Mouse (Mus musculus): Measurements from ENCODE around the gene Slco2a1. TPM values are rescaled to one million over a fixed set of nuclear protein-coding genes. Genes with fewer than 3 reads are reported as not detected.

Gene Slco2a1
- polyA plus RNA-seq, 1 experiment from 2014 or later, result 1.2 TPM

DNA sequence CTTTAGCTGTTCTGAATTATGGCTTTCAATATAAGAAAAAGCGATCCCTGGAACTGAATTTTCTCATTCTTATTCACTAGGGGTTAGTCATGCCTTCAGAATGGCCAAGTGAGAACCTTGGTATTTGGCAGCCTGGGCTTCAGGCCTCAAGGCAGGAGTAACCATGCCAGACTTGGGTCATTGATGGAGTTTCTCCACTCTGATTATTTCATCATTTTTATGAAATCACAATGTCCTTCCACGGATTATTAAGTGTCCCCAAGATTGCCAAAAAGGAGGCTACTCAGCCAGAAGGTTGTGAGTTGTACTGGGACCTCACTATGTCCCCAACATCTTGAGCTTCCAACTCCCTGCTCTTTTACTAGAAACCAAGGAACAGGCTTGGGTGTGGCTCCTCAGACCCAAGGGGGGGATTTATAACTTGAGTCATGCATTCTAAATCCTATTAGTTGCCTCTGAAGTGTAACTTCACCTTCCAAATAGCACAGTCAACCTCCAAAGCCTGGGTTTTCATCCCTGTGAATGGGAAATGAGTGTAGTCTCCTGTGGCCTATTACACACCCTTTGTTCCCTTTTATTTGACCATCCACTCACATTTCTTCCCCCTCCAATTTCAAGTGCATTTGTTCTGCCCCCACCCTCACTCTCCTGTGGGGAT lies 16.0 kb upstream of the Slco2a1 start:
- Histone ChIP-seq H3K27ac (no peak overlapping the region), H3K9ac (no peak overlapping the region), H3K4me2 (no peak overlapping the region), H3K27me3 (no peaks in the 10 kb centered on the region), H3K4me1 (replicated peaks) (peaks cover 4% of the 10 kb centered on the region; the same call in 1 of the 2 replicates), H3K4me3 (no peak overlapping the region), H3K36me3 (no peaks in the 10 kb centered on the region), H3K9me3 (no peaks in the 10 kb centered on the region)
- 90% methylated on average over 2 of the region's 2 CpGs for WGBS
- ATAC-seq (ENCODE audit: low FRiP score), result no peak

GRCm38 (mm10) chr9:102975887-102976286 lies 12.6 kb upstream of the Slco2a1 start:
- Histone ChIP-seq H3K9me3 (no peaks in the 10 kb centered on the region), H3K9ac (no peak overlapping the region), H3K27me3 (no peaks in the 10 kb centered on the region), H3K4me1 (replicated peaks) (peaks cover 4% of the 10 kb centered on the region; the same call in 1 of the 2 replicates), H3K4me2 (no peak overlapping the region), H3K4me3 (no peak overlapping the region), H3K36me3 (no peaks in the 10 kb centered on the region), H3K27ac (no peak overlapping the region)
- ATAC-seq (ENCODE audit: low FRiP score), result no peak
- 83% methylated on average over 2 of the region's 2 CpGs for WGBS

DNA sequence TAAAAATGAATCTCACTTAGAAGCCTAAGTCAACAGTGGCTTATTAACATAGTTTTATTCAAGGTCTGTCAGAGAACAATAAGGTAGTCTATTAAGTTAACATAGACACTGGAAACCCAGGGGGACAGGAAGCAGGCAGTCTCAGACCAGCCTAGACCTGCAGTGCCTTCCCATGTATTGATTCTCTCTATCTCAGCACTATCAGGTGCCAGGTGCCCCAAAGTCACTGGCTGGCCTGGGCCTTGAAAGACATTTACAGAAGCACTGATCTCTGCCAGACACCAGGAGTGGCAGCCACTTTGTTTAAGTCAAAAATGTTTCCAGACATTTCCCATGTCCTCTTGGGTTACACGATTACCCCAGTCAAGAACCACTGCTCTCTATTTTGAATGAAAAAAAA lies 11.4 kb upstream of the Slco2a1 start:
- no peaks in the 10 kb centered on the region for H3K27me3 ChIP-seq
- WGBS, result 92% methylated on average over 1 of the region's 1 CpGs
- ATAC-seq (ENCODE audit: low FRiP score), result no peak

DNA sequence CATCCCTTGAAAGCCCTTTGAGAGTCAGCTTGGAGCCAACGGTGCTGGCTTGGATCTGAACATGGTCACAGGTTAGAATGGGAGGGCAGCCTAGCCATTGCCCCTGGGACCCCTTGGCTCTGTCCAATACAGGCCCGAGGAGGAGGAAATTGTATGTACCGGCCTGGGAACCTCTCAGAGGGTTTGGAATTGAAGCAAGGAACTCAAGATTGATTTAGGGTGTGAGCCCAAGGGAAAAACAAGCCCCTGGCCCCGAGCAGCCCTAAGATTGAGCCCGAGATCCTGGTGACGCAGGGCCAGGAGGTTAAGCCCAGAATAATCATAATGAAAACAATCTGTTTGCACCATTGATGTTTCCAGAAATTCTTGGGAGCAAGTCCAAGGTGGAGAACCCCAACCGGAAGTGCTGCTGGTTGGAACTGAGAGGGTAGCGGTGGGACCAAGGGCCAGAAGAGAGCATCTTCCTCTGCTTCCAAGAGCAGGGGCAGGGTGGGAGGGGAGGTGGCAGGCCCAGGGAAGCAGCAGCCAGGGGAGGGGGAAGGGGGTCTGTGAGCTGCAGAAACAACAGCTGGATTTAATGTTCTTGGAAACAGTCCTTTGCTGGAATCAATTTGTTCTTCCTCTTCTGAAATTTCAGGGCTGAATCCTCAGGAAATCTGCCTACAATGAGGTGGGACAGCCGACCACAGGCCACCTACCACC lies 10.6 kb upstream of the Slco2a1 start:
- Histone ChIP-seq H3K9me3 (no peaks in the 10 kb centered on the region), H3K9ac (no peak overlapping the region), H3K27ac (no peak overlapping the region), H3K36me3 (no peaks in the 10 kb centered on the region), H3K4me2 (no peak overlapping the region), H3K4me1 (replicated peaks) (peaks cover 4% of the 10 kb centered on the region; the same call in 1 of the 2 replicates), H3K4me3 (no peak overlapping the region), H3K27me3 (no peaks in the 10 kb centered on the region)
- 81% methylated on average over 9 of the region's 9 CpGs for WGBS
- ATAC-seq (ENCODE audit: low FRiP score), result no peak

More for the DNA sequence above, 11.4 kb upstream of the Slco2a1 start:
- H3K4me2 ChIP-seq, result no peak overlapping the region
- peaks cover 4% of the 10 kb centered on the region; the same call in 1 of the 2 replicates for H3K4me1 ChIP-seq (replicated peaks)
- H3K27ac ChIP-seq, result no peak overlapping the region
- H3K36me3 ChIP-seq, result no peaks in the 10 kb centered on the region
- H3K4me3 ChIP-seq, result no peak overlapping the region
- H3K9me3 ChIP-seq, result no peaks in the 10 kb centered on the region
- no peak overlapping the region for H3K9ac ChIP-seq

DNA sequence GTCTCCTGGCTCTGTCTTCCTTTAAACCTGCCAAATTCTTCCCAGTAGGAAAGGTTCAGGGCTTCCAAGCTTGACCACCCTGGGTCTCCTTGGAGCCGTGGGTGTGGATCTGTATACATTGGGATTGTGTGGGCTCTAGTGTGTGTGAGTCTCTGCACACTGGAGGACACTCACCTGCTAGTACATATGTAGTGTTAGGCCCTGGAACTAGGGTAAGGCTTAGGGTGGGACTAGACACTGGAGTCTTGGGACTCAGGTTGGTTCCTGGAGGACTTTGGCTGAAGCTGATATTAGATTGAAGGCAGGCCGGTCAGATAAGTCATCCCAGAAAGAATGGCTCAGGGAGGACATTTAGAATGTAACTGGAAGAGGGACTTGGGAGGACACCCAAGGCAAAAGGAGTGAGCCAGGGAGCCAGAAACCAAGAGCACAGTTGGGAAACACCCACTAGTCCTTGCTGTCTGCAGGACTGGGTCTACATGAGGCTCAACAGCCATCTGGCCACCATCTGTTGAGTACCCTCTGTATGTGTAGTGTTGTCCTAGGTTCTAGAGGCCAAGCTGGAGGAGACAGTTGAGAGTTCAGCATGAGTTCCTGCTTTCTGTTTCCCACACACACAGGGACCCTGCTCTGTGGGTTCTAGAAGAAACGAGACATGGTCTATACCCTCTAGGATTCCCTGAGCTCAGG lies 9.4 kb upstream of the Slco2a1 start:
- Histone ChIP-seq H3K36me3 (no peaks in the 10 kb centered on the region), H3K4me2 (no peak overlapping the region), H3K4me1 (replicated peaks) (peaks cover 4% of the 10 kb centered on the region; the same call in 1 of the 2 replicates), H3K4me3 (no peak overlapping the region), H3K27me3 (no peaks in the 10 kb centered on the region), H3K9ac (no peak overlapping the region), H3K9me3 (no peaks in the 10 kb centered on the region), H3K27ac (no peak overlapping the region)
- ATAC-seq (ENCODE audit: low FRiP score), result no peak
- 92% methylated on average over 3 of the region's 3 CpGs for WGBS

DNA sequence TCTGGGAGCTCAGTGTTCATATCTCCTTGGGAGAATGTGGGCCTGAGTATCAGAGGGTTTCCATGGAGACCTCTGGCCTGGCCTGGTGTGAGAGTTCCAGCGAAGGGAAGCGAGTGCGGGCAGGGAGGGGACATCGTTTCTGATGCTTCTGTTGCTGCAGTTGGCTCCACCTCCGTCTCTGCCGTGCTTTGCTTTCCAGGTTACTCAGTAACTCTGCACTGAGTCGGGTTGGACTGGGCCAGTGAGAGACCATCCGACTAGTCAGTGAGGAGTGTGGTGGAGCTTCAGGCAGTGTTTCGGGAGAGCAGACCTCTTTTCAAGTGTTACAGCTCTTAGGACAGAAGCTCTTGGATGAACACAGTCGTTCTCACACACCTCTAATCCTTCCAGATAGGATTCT lies 8.6 kb upstream of the Slco2a1 start:
- Histone ChIP-seq H3K9ac (no peak overlapping the region), H3K4me3 (no peak overlapping the region), H3K4me1 (replicated peaks) (peaks cover 4% of the 10 kb centered on the region; the same call in 1 of the 2 replicates), H3K4me2 (no peak overlapping the region), H3K27me3 (no peaks in the 10 kb centered on the region), H3K27ac (no peak overlapping the region), H3K9me3 (no peaks in the 10 kb centered on the region), H3K36me3 (no peaks in the 10 kb centered on the region)
- ATAC-seq (ENCODE audit: low FRiP score), result no peak
- 35% methylated on average over 10 of the region's 10 CpGs for WGBS

- H3K4me1 ChIP-seq (replicated peaks), result peaks cover 4% of the 10 kb centered on the region; the same call in 1 of the 2 replicates
- no peak for ATAC-seq (ENCODE audit: low FRiP score)
- WGBS, result 83% methylated on average over 5 of the region's 5 CpGs
- no peaks in the 10 kb centered on the region for H3K36me3 ChIP-seq
- no peak overlapping the region for H3K9ac ChIP-seq
- H3K27ac ChIP-seq, result no peak overlapping the region
- no peak overlapping the region for H3K4me2 ChIP-seq
- no peaks in the 10 kb centered on the region for H3K9me3 ChIP-seq
- no peaks in the 10 kb centered on the region for H3K27me3 ChIP-seq
- H3K4me3 ChIP-seq, result no peak overlapping the region
Observed at GRCm38 (mm10) chr9:102980420-102980819, 8.1 kb upstream of the Slco2a1 start.

DNA sequence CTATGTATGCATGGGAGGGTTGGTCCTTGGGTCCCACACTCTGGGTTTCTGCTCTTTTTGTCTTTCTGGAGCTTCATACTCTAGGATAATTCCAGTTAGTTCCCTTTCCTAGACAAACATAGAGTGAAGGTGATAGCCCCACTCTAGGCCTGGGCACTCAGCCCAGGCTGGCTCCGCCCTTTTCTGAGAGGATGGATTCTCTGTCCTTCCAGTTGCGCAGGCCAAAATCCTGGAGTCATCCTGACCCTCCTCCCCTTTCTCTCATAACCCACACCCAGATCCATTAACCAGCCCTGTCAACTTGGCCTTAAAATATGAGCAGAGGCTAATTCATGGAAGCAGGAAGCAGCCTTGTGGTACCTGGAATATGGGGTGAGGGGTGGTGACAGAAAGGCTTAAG lies 6.7 kb upstream of the Slco2a1 start:
- H3K4me2 ChIP-seq, result no peak overlapping the region
- H3K9me3 ChIP-seq, result no peaks in the 10 kb centered on the region
- no peaks in the 10 kb centered on the region for H3K4me1 ChIP-seq (replicated peaks)
- no peak overlapping the region for H3K27ac ChIP-seq
- no peak for ATAC-seq (ENCODE audit: low FRiP score)
- 95% methylated on average over 2 of the region's 2 CpGs for WGBS
- no peak overlapping the region for H3K4me3 ChIP-seq
- no peaks in the 10 kb centered on the region for H3K27me3 ChIP-seq
- no peak overlapping the region for H3K9ac ChIP-seq
- H3K36me3 ChIP-seq, result no peaks in the 10 kb centered on the region

GRCm38 (mm10) chr9:102982376-102982775 lies 6.1 kb upstream of the Slco2a1 start:
- no peaks in the 10 kb centered on the region for H3K4me1 ChIP-seq (replicated peaks)
- no peak overlapping the region for H3K9ac ChIP-seq
- H3K4me3 ChIP-seq, result no peak overlapping the region
- H3K27ac ChIP-seq, result no peak overlapping the region
- WGBS, result 89% methylated on average over 3 of the region's 3 CpGs
- no peaks in the 10 kb centered on the region for H3K27me3 ChIP-seq
- no peak overlapping the region for H3K4me2 ChIP-seq
- no peaks in the 10 kb centered on the region for H3K9me3 ChIP-seq
- no peak for ATAC-seq (ENCODE audit: low FRiP score)
- no peaks in the 10 kb centered on the region for H3K36me3 ChIP-seq

DNA sequence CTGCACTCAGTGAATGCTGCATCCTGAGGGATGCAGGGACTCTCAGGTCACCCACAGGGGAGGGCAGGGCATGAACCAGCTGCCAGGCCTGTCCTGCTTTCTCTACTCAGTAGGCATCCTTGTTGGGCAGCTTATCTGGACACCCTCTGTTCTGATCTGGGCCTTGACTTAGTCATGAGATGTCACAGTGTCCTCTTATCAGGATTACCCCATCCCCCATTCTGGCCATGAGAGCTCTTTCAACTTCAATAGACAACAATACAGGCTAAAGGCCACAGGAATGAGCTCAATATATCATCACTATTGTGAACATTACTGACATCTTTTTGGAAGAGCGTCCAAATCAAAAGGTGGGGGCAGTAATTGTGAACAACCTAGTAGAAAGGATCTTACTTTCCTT lies 3.4 kb upstream of the Slco2a1 start:
- ATAC-seq (ENCODE audit: low FRiP score), result no peak
- 62% methylated on average over 1 of the region's 1 CpGs for WGBS

GRCm38 (mm10) chr9:102985939-102986338 lies 2.6 kb upstream of the Slco2a1 start:
- Histone ChIP-seq H3K4me1 (replicated peaks) (peaks cover 13% of the 10 kb centered on the region), H3K27me3 (no peaks in the 10 kb centered on the region), H3K36me3 (no peaks in the 10 kb centered on the region), H3K4me3 (no peak overlapping the region), H3K4me2 (no peak overlapping the region), H3K9me3 (no peaks in the 10 kb centered on the region), H3K9ac (no peak overlapping the region), H3K27ac (no peak overlapping the region)
- 70% methylated on average over 4 of the region's 4 CpGs for WGBS
- ATAC-seq (ENCODE audit: low FRiP score), result no peak

More for the DNA sequence above, 3.4 kb upstream of the Slco2a1 start:
- no peaks in the 10 kb centered on the region for H3K9me3 ChIP-seq
- H3K4me1 ChIP-seq (replicated peaks), result peaks cover 5% of the 10 kb centered on the region
- no peaks in the 10 kb centered on the region for H3K27me3 ChIP-seq
- H3K27ac ChIP-seq, result no peak overlapping the region
- no peak overlapping the region for H3K4me2 ChIP-seq
- no peak overlapping the region for H3K9ac ChIP-seq
- no peak overlapping the region for H3K4me3 ChIP-seq
- H3K36me3 ChIP-seq, result no peaks in the 10 kb centered on the region

GRCm38 (mm10) chr9:102990306-102991133 lies 2.0 kb downstream of the Slco2a1 start:
- no peak overlapping the region for H3K9ac ChIP-seq
- peaks cover 29% of the 10 kb centered on the region for H3K4me1 ChIP-seq (replicated peaks)
- WGBS, result 50% methylated on average over 6 of the region's 6 CpGs
- no peaks in the 10 kb centered on the region for H3K27me3 ChIP-seq
- H3K4me2 ChIP-seq, result no peak overlapping the region
- H3K4me3 ChIP-seq, result no peak overlapping the region
- H3K9me3 ChIP-seq, result no peaks in the 10 kb centered on the region
- H3K36me3 ChIP-seq, result no peaks in the 10 kb centered on the region
- peak overlapping the region; percentile 52 for H3K27ac ChIP-seq
- ATAC-seq (ENCODE audit: low FRiP score), result peak; percentile 66; the same call in 1 of the 2 replicates
